Mouse (Mus musculus): Measurements from ENCODE around the gene Msantd3.

DNA sequence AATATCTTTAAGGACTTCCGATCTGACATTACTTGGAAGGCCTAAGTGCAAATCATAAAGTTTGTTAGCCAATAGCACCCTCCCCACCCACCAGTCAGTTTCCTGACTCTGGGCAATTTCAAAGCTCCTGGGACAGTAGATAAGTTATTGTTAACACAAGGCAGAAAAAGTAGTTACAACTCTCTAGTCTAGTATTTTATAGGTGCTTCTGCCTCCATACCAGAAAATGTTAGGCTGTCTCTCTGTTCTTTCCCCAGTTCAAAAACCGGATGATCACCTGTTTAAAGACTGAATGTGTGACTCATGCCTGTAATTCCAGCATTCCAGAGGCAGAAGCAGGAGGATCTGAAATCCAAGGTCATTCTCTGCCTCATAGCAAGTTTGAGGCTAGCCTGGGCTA, 1.2 kb upstream of the Msantd3 start:
- TF ChIP-seq CTCF (IDR thresholded peaks at IDR 0.05; ENCODE audit: control insufficient read depth, insufficient read depth, insufficient read length) (no peak), MYOG (IDR thresholded peaks at IDR 0.05; ENCODE audit: control insufficient read depth, extremely low read depth, insufficient read length) (no peak), CEBPB (IDR thresholded peaks at IDR 0.05; ENCODE audit: low read depth) (no peak)
